Mouse (Mus musculus): ENCODE measurements around the gene Sox5. TPM values are rescaled to one million over a fixed set of nuclear protein-coding genes. Genes with fewer than 3 reads are reported as not detected.

Sox5 gene
- polyA plus RNA-seq, 1 experiment from 2014 or later = 34.3 TPM

- peaks cover 13% of the 10 kb centered on the region for H3K4me1 ChIP-seq (ENCODE audit: control insufficient read depth, insufficient read depth, low read length)
- peak overlapping the region; percentile 21; the same call in 1 of the 2 replicates for H3K27ac ChIP-seq (ENCODE audit: low read depth, low read length)
- 26% methylated on average over 9 of the region's 9 CpGs for WGBS
- H3K4me3 ChIP-seq (ENCODE audit: low read depth, low read length) = no peak overlapping the region
- no peaks in the 10 kb centered on the region for H3K9me3 ChIP-seq (ENCODE audit: control insufficient read depth, low read length)
- H3K36me3 ChIP-seq (ENCODE audit: control insufficient read depth, insufficient read depth, low read length) = no peaks in the 10 kb centered on the region
- H3K9ac ChIP-seq (ENCODE audit: low read length) = no peak overlapping the region
- DNase-seq (ENCODE audit: low spot score) (peak; percentile 55), ATAC-seq (ENCODE audit: insufficient read depth, low FRiP score, low TSS enrichment) (peak; percentile 78)
- H3K27me3 ChIP-seq (ENCODE audit: control insufficient read depth, insufficient read depth, low read length) = no peaks in the 10 kb centered on the region
- no peak overlapping the region for H3K4me2 ChIP-seq (ENCODE audit: low read depth)
Measured at GRCm38 (mm10) chr6:144154892-144155424, 626.8 kb downstream of the Sox5 start.

GRCm38 (mm10) chr6:144151957-144152356 is 629.8 kb downstream of the Sox5 start:
- H3K27ac ChIP-seq (ENCODE audit: low read depth, low read length) = no peak overlapping the region
- no peaks in the 10 kb centered on the region for H3K9me3 ChIP-seq (ENCODE audit: control insufficient read depth, low read length)
- no peaks in the 10 kb centered on the region for H3K36me3 ChIP-seq (ENCODE audit: control insufficient read depth, insufficient read depth, low read length)
- H3K27me3 ChIP-seq (ENCODE audit: control insufficient read depth, insufficient read depth, low read length) = no peaks in the 10 kb centered on the region
- no peak overlapping the region for H3K4me3 ChIP-seq (ENCODE audit: low read depth, low read length)
- H3K4me2 ChIP-seq (ENCODE audit: low read depth) = no peak overlapping the region
- DNase-seq (ENCODE audit: low spot score) (no peak), ATAC-seq (ENCODE audit: insufficient read depth, low FRiP score, low TSS enrichment) (no peak)
- H3K4me1 ChIP-seq (ENCODE audit: control insufficient read depth, insufficient read depth, low read length) = peaks cover 13% of the 10 kb centered on the region
- WGBS = 8% methylated on average over 3 of the region's 3 CpGs
- H3K9ac ChIP-seq (ENCODE audit: low read length) = no peak overlapping the region

GRCm38 (mm10) chr6:144151075-144151474 is 630.7 kb downstream of the Sox5 start:
- H3K36me3 ChIP-seq (ENCODE audit: control insufficient read depth, insufficient read depth, low read length) = no peaks in the 10 kb centered on the region
- no peak for ATAC-seq (ENCODE audit: insufficient read depth, low FRiP score, low TSS enrichment)
- H3K4me3 ChIP-seq (ENCODE audit: low read depth, low read length) = no peak overlapping the region
- 28% methylated on average over 10 of the region's 10 CpGs for WGBS
- H3K4me1 ChIP-seq (ENCODE audit: control insufficient read depth, insufficient read depth, low read length) = peaks cover 10% of the 10 kb centered on the region
- no peak overlapping the region for H3K9ac ChIP-seq (ENCODE audit: low read length)
- H3K27ac ChIP-seq (ENCODE audit: low read depth, low read length) = no peak overlapping the region
- H3K4me2 ChIP-seq (ENCODE audit: low read depth) = no peak overlapping the region
- DNase-seq (ENCODE audit: low spot score) = peak; percentile 44
- no peaks in the 10 kb centered on the region for H3K9me3 ChIP-seq (ENCODE audit: control insufficient read depth, low read length)
- H3K27me3 ChIP-seq (ENCODE audit: control insufficient read depth, insufficient read depth, low read length) = no peaks in the 10 kb centered on the region

GRCm38 (mm10) chr6:144137397-144137796 is 644.4 kb downstream of the Sox5 start:
- Histone ChIP-seq H3K27ac (ENCODE audit: low read depth, low read length) (no peak overlapping the region), H3K27me3 (ENCODE audit: control insufficient read depth, insufficient read depth, low read length) (no peaks in the 10 kb centered on the region), H3K4me1 (ENCODE audit: control insufficient read depth, insufficient read depth, low read length) (0 out of 2 replicates have a peak, but pooled peaks cover 3% of the 10 kb centered on the region), H3K36me3 (ENCODE audit: control insufficient read depth, insufficient read depth, low read length) (no peaks in the 10 kb centered on the region), H3K9ac (ENCODE audit: low read length) (no peak overlapping the region), H3K4me2 (ENCODE audit: low read depth) (no peak overlapping the region), H3K4me3 (ENCODE audit: low read depth, low read length) (no peak overlapping the region), H3K9me3 (ENCODE audit: control insufficient read depth, low read length) (no peaks in the 10 kb centered on the region)
- DNase-seq (ENCODE audit: low spot score) (no peak), ATAC-seq (ENCODE audit: insufficient read depth, low FRiP score, low TSS enrichment) (no peak)
- WGBS = 93% methylated on average over 5 of the region's 5 CpGs

GRCm38 (mm10) chr6:144136894-144137293 is 644.9 kb downstream of the Sox5 start:
- Histone ChIP-seq H3K27me3 (ENCODE audit: control insufficient read depth, insufficient read depth, low read length) (no peaks in the 10 kb centered on the region), H3K4me2 (ENCODE audit: low read depth) (no peak overlapping the region), H3K4me3 (ENCODE audit: low read depth, low read length) (no peak overlapping the region), H3K36me3 (ENCODE audit: control insufficient read depth, insufficient read depth, low read length) (no peaks in the 10 kb centered on the region), H3K9ac (ENCODE audit: low read length) (no peak overlapping the region), H3K9me3 (ENCODE audit: control insufficient read depth, low read length) (no peaks in the 10 kb centered on the region), H3K4me1 (ENCODE audit: control insufficient read depth, insufficient read depth, low read length) (0 out of 2 replicates have a peak, but pooled peaks cover 3% of the 10 kb centered on the region), H3K27ac (ENCODE audit: low read depth, low read length) (no peak overlapping the region)
- no peak for DNase-seq (ENCODE audit: low spot score)
- no peak for ATAC-seq (ENCODE audit: insufficient read depth, low FRiP score, low TSS enrichment)
- WGBS = 90% methylated on average over 4 of the region's 4 CpGs

- H3K36me3 ChIP-seq (ENCODE audit: control insufficient read depth, insufficient read depth, low read length) = no peaks in the 10 kb centered on the region
- no peak overlapping the region for H3K4me3 ChIP-seq (ENCODE audit: low read depth, low read length)
- H3K27me3 ChIP-seq (ENCODE audit: control insufficient read depth, insufficient read depth, low read length) = no peaks in the 10 kb centered on the region
- ATAC-seq (ENCODE audit: insufficient read depth, low FRiP score, low TSS enrichment) = no peak
- H3K4me1 ChIP-seq (ENCODE audit: control insufficient read depth, insufficient read depth, low read length) = no peaks in the 10 kb centered on the region
- 92% methylated on average over 12 of the region's 12 CpGs for WGBS
- no peaks in the 10 kb centered on the region for H3K9me3 ChIP-seq (ENCODE audit: control insufficient read depth, low read length)
- H3K4me2 ChIP-seq (ENCODE audit: low read depth) = no peak overlapping the region
- H3K9ac ChIP-seq (ENCODE audit: low read length) = no peak overlapping the region
- DNase-seq (ENCODE audit: low spot score) = no peak
- H3K27ac ChIP-seq (ENCODE audit: low read depth, low read length) = no peak overlapping the region
Measured at GRCm38 (mm10) chr6:144129927-144130326, 651.9 kb downstream of the Sox5 start.

- H3K4me3 ChIP-seq (ENCODE audit: low read depth, low read length) = no peak overlapping the region
- H3K9ac ChIP-seq (ENCODE audit: low read length) = no peak overlapping the region
- 0 out of 2 replicates have a peak, but pooled peaks cover 2% of the 10 kb centered on the region for H3K36me3 ChIP-seq (ENCODE audit: control insufficient read depth, insufficient read depth, low read length)
- no peaks in the 10 kb centered on the region for H3K4me1 ChIP-seq (ENCODE audit: control insufficient read depth, insufficient read depth, low read length)
- no peak overlapping the region for H3K4me2 ChIP-seq (ENCODE audit: low read depth)
- H3K27ac ChIP-seq (ENCODE audit: low read depth, low read length) = no peak overlapping the region
- H3K27me3 ChIP-seq (ENCODE audit: control insufficient read depth, insufficient read depth, low read length) = no peaks in the 10 kb centered on the region
- H3K9me3 ChIP-seq (ENCODE audit: control insufficient read depth, low read length) = no peaks in the 10 kb centered on the region
- 83% methylated on average over 1 of the region's 1 CpGs for WGBS
- ATAC-seq (ENCODE audit: insufficient read depth, low FRiP score, low TSS enrichment) = no peak
- DNase-seq (ENCODE audit: low spot score) = no peak
Measured at GRCm38 (mm10) chr6:144119961-144120360, 661.8 kb downstream of the Sox5 start.

GRCm38 (mm10) chr6:144116646-144117045 is 665.1 kb downstream of the Sox5 start:
- no peak overlapping the region for H3K4me2 ChIP-seq (ENCODE audit: low read depth)
- H3K27me3 ChIP-seq (ENCODE audit: control insufficient read depth, insufficient read depth, low read length) = no peaks in the 10 kb centered on the region
- no peaks in the 10 kb centered on the region for H3K9me3 ChIP-seq (ENCODE audit: control insufficient read depth, low read length)
- no peak for ATAC-seq (ENCODE audit: insufficient read depth, low FRiP score, low TSS enrichment)
- no peaks in the 10 kb centered on the region for H3K4me1 ChIP-seq (ENCODE audit: control insufficient read depth, insufficient read depth, low read length)
- no peak overlapping the region for H3K27ac ChIP-seq (ENCODE audit: low read depth, low read length)
- no peak overlapping the region for H3K4me3 ChIP-seq (ENCODE audit: low read depth, low read length)
- WGBS = 85% methylated on average over 6 of the region's 6 CpGs
- no peak for DNase-seq (ENCODE audit: low spot score)
- H3K36me3 ChIP-seq (ENCODE audit: control insufficient read depth, insufficient read depth, low read length) = no peaks in the 10 kb centered on the region
- no peak overlapping the region for H3K9ac ChIP-seq (ENCODE audit: low read length)

GRCm38 (mm10) chr6:144111561-144111960 is 670.2 kb downstream of the Sox5 start:
- H3K27ac ChIP-seq (ENCODE audit: low read depth, low read length) = no peak overlapping the region
- no peak overlapping the region for H3K9ac ChIP-seq (ENCODE audit: low read length)
- 89% methylated on average over 6 of the region's 6 CpGs for WGBS
- no peak overlapping the region for H3K4me2 ChIP-seq (ENCODE audit: low read depth)
- H3K4me1 ChIP-seq (ENCODE audit: control insufficient read depth, insufficient read depth, low read length) = no peaks in the 10 kb centered on the region; the same call in 1 of the 2 replicates
- no peaks in the 10 kb centered on the region for H3K36me3 ChIP-seq (ENCODE audit: control insufficient read depth, insufficient read depth, low read length)
- ATAC-seq (ENCODE audit: insufficient read depth, low FRiP score, low TSS enrichment) (no peak), DNase-seq (ENCODE audit: low spot score) (no peak)
- no peak overlapping the region for H3K4me3 ChIP-seq (ENCODE audit: low read depth, low read length)
- no peaks in the 10 kb centered on the region for H3K9me3 ChIP-seq (ENCODE audit: control insufficient read depth, low read length)
- H3K27me3 ChIP-seq (ENCODE audit: control insufficient read depth, insufficient read depth, low read length) = no peaks in the 10 kb centered on the region
